Mouse (Mus musculus) heart, postnatal 0 days (tissue): ENCODE data around the gene Chat.

ENCODE experiments used
- CTCF ChIP-seq: IDR thresholded peaks from 2 replicates; pipeline ENCODE4 v1.5.1; 2016; ENCODE audit warnings: antibody characterized with exemption, control low read depth, low read depth
- EP300 ChIP-seq: IDR thresholded peaks from 2 replicates; pipeline ENCODE4 v1.6.1; 2016; ENCODE audit warnings: antibody characterized with exemption, low read depth

DNA sequence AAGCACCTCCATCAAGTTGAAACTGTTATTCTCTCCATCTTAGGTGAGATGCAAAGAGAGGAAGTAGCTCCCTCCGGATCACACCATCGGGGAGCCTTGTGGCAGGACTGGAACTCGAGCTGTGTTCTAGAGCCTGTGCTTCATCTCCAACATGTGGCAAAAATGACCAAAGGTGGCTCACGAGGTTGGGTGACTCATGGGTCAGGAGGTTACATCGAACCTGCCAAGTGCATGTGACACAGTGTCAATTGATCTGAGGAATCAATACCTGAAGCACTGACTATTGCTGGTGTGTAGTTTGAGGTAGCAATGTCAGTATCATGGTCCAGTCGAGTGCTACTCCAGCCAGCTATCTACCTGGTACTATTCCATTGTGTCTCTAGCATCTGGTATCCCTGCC is 10.8 kb upstream of the Chat start:
- TF ChIP-seq CTCF (no peak), EP300 (no peak)
